Mouse (Mus musculus): ENCODE measurements around the gene Cracr2b.

- TF ChIP-seq CTCF (IDR thresholded peaks at IDR 0.05; ENCODE audit: low read depth) = no peak
- no peak for TF ChIP-seq EP300 (optimal IDR thresholded peaks at IDR 0.05)
Observed at GRCm38 (mm10) chr7:141466607-141467148, 5.8 kb downstream of the Cracr2b start.
